Mouse (Mus musculus): ENCODE data around the gene Apoa1. TPM values are rescaled to one million over a fixed set of nuclear protein-coding genes. Genes with fewer than 3 reads are reported as not detected.

Gene Apoa1
- polyA plus RNA-seq, 1 experiment from 2014 or later: 1,278 TPM

GRCm38 (mm10) chr9:46207501-46207869 lies 20.9 kb upstream of the Apoa1 start:
- DNase-seq (ENCODE audit: low spot score): no peak
- H3K4me2 ChIP-seq: no peak overlapping the region
- H3K27ac ChIP-seq (ENCODE audit: low read depth, low read length): peak overlapping the region; percentile 70
- no peaks in the 10 kb centered on the region for H3K27me3 ChIP-seq (replicated peaks; ENCODE audit: control insufficient read depth, insufficient read depth, low read length)
- H3K36me3 ChIP-seq (ENCODE audit: control insufficient read depth, insufficient read depth, low read length): peaks cover 8% of the 10 kb centered on the region
- no peak overlapping the region; the same call in 1 of the 2 replicates for H3K9ac ChIP-seq (ENCODE audit: low read depth, low read length)
- 82% methylated on average over 6 of the region's 6 CpGs for WGBS
- H3K9me3 ChIP-seq (ENCODE audit: control insufficient read depth, low read length): no peaks in the 10 kb centered on the region
- no peak for ATAC-seq (replicated peaks; ENCODE audit: low FRiP score)
- H3K4me1 ChIP-seq (replicated peaks; ENCODE audit: control insufficient read depth, insufficient read depth, low read length): peaks cover 31% of the 10 kb centered on the region
- no peak overlapping the region for H3K4me3 ChIP-seq (ENCODE audit: low read depth, low read length)

GRCm38 (mm10) chr9:46208401-46208974 lies 19.9 kb upstream of the Apoa1 start:
- Histone ChIP-seq H3K27ac (ENCODE audit: low read depth, low read length) (no peak overlapping the region), H3K4me3 (ENCODE audit: low read depth, low read length) (no peak overlapping the region), H3K9me3 (ENCODE audit: control insufficient read depth, low read length) (no peaks in the 10 kb centered on the region), H3K4me1 (replicated peaks; ENCODE audit: control insufficient read depth, insufficient read depth, low read length) (peaks cover 27% of the 10 kb centered on the region), H3K27me3 (replicated peaks; ENCODE audit: control insufficient read depth, insufficient read depth, low read length) (no peaks in the 10 kb centered on the region), H3K9ac (ENCODE audit: low read depth, low read length) (no peak overlapping the region), H3K36me3 (ENCODE audit: control insufficient read depth, insufficient read depth, low read length) (peaks cover 8% of the 10 kb centered on the region), H3K4me2 (no peak overlapping the region)
- DNase-seq (ENCODE audit: low spot score) (no peak), ATAC-seq (replicated peaks; ENCODE audit: low FRiP score) (no peak)
- WGBS: 79% methylated on average over 13 of the region's 13 CpGs

GRCm38 (mm10) chr9:46210473-46210872 lies 17.9 kb upstream of the Apoa1 start:
- no peak for DNase-seq (ENCODE audit: low spot score)
- Histone ChIP-seq H3K36me3 (ENCODE audit: control insufficient read depth, insufficient read depth, low read length) (peaks cover 5% of the 10 kb centered on the region; the same call in 1 of the 2 replicates), H3K9me3 (ENCODE audit: control insufficient read depth, low read length) (no peaks in the 10 kb centered on the region), H3K4me2 (no peak overlapping the region), H3K4me1 (replicated peaks; ENCODE audit: control insufficient read depth, insufficient read depth, low read length) (peaks cover 42% of the 10 kb centered on the region), H3K27me3 (replicated peaks; ENCODE audit: control insufficient read depth, insufficient read depth, low read length) (no peaks in the 10 kb centered on the region), H3K9ac (ENCODE audit: low read depth, low read length) (no peak overlapping the region), H3K4me3 (ENCODE audit: low read depth, low read length) (no peak overlapping the region), H3K27ac (ENCODE audit: low read depth, low read length) (no peak overlapping the region)
- 89% methylated on average over 12 of the region's 12 CpGs for WGBS
- no peak for ATAC-seq (replicated peaks; ENCODE audit: low FRiP score)

- Histone ChIP-seq H3K27ac (ENCODE audit: low read depth, low read length) (peak overlapping the region; percentile 93; the same call in 1 of the 2 replicates), H3K4me2 (no peak overlapping the region), H3K9ac (ENCODE audit: low read depth, low read length) (no peak overlapping the region), H3K4me3 (ENCODE audit: low read depth, low read length) (no peak overlapping the region), H3K36me3 (ENCODE audit: control insufficient read depth, insufficient read depth, low read length) (peaks cover 3% of the 10 kb centered on the region; the same call in 1 of the 2 replicates), H3K9me3 (ENCODE audit: control insufficient read depth, low read length) (no peaks in the 10 kb centered on the region), H3K4me1 (replicated peaks; ENCODE audit: control insufficient read depth, insufficient read depth, low read length) (peaks cover 43% of the 10 kb centered on the region), H3K27me3 (replicated peaks; ENCODE audit: control insufficient read depth, insufficient read depth, low read length) (no peaks in the 10 kb centered on the region)
- no peak for ATAC-seq (replicated peaks; ENCODE audit: low FRiP score)
- WGBS: 85% methylated on average over 4 of the region's 4 CpGs
- DNase-seq (ENCODE audit: low spot score): no peak
Measured at GRCm38 (mm10) chr9:46214276-46214675, 14.1 kb upstream of the Apoa1 start.

- Histone ChIP-seq H3K36me3 (ENCODE audit: control insufficient read depth, insufficient read depth, low read length) (peaks cover 3% of the 10 kb centered on the region; the same call in 1 of the 2 replicates), H3K27ac (ENCODE audit: low read depth, low read length) (peak overlapping the region; percentile 93), H3K27me3 (replicated peaks; ENCODE audit: control insufficient read depth, insufficient read depth, low read length) (no peaks in the 10 kb centered on the region), H3K4me1 (replicated peaks; ENCODE audit: control insufficient read depth, insufficient read depth, low read length) (peaks cover 43% of the 10 kb centered on the region), H3K4me2 (peak overlapping the region; percentile 60), H3K9ac (ENCODE audit: low read depth, low read length) (no peak overlapping the region; the same call in 1 of the 2 replicates), H3K4me3 (ENCODE audit: low read depth, low read length) (no peak overlapping the region), H3K9me3 (ENCODE audit: control insufficient read depth, low read length) (no peaks in the 10 kb centered on the region)
- ATAC-seq (replicated peaks; ENCODE audit: low FRiP score): no peak
- WGBS: 78% methylated on average over 10 of the region's 10 CpGs
- DNase-seq (ENCODE audit: low spot score): no peak
Measured at GRCm38 (mm10) chr9:46214946-46215337, 13.4 kb upstream of the Apoa1 start.

- ATAC-seq (replicated peaks; ENCODE audit: low FRiP score): peak; percentile 76
- peak overlapping the region; percentile 6; the same call in 1 of the 2 replicates for H3K4me3 ChIP-seq (ENCODE audit: low read depth, low read length)
- H3K9me3 ChIP-seq (ENCODE audit: control insufficient read depth, low read length): no peaks in the 10 kb centered on the region
- DNase-seq (ENCODE audit: low spot score): no peak
- no peaks in the 10 kb centered on the region for H3K27me3 ChIP-seq (replicated peaks; ENCODE audit: control insufficient read depth, insufficient read depth, low read length)
- H3K9ac ChIP-seq (ENCODE audit: low read depth, low read length): peak overlapping the region; percentile 46
- 17% methylated on average over 11 of the region's 11 CpGs for WGBS
- peak overlapping the region; percentile 60 for H3K4me2 ChIP-seq
- H3K4me1 ChIP-seq (replicated peaks; ENCODE audit: control insufficient read depth, insufficient read depth, low read length): peaks cover 43% of the 10 kb centered on the region
- H3K36me3 ChIP-seq (ENCODE audit: control insufficient read depth, insufficient read depth, low read length): peaks cover 5% of the 10 kb centered on the region; the same call in 1 of the 2 replicates
- H3K27ac ChIP-seq (ENCODE audit: low read depth, low read length): peak overlapping the region; percentile 93
Measured at GRCm38 (mm10) chr9:46215338-46216322, 12.8 kb upstream of the Apoa1 start.

- ATAC-seq (replicated peaks; ENCODE audit: low FRiP score) (peak; percentile 55), DNase-seq (ENCODE audit: low spot score) (no peak)
- no peak overlapping the region for H3K9ac ChIP-seq (ENCODE audit: low read depth, low read length)
- H3K36me3 ChIP-seq (ENCODE audit: control insufficient read depth, insufficient read depth, low read length): peaks cover 11% of the 10 kb centered on the region; the same call in 1 of the 2 replicates
- H3K27me3 ChIP-seq (replicated peaks; ENCODE audit: control insufficient read depth, insufficient read depth, low read length): no peaks in the 10 kb centered on the region
- peak overlapping the region; percentile 60; the same call in 1 of the 2 replicates for H3K4me2 ChIP-seq
- no peaks in the 10 kb centered on the region for H3K9me3 ChIP-seq (ENCODE audit: control insufficient read depth, low read length)
- peaks cover 46% of the 10 kb centered on the region for H3K4me1 ChIP-seq (replicated peaks; ENCODE audit: control insufficient read depth, insufficient read depth, low read length)
- peak overlapping the region; percentile 93 for H3K27ac ChIP-seq (ENCODE audit: low read depth, low read length)
- WGBS: 80% methylated on average over 13 of the region's 13 CpGs
- no peak overlapping the region for H3K4me3 ChIP-seq (ENCODE audit: low read depth, low read length)
Measured at GRCm38 (mm10) chr9:46216744-46217470, 11.5 kb upstream of the Apoa1 start.

GRCm38 (mm10) chr9:46218176-46218575 lies 10.2 kb upstream of the Apoa1 start:
- DNase-seq (ENCODE audit: low spot score): no peak
- Histone ChIP-seq H3K36me3 (ENCODE audit: control insufficient read depth, insufficient read depth, low read length) (peaks cover 11% of the 10 kb centered on the region; the same call in 1 of the 2 replicates), H3K4me3 (ENCODE audit: low read depth, low read length) (no peak overlapping the region), H3K27me3 (replicated peaks; ENCODE audit: control insufficient read depth, insufficient read depth, low read length) (no peaks in the 10 kb centered on the region), H3K27ac (ENCODE audit: low read depth, low read length) (no peak overlapping the region), H3K9me3 (ENCODE audit: control insufficient read depth, low read length) (no peaks in the 10 kb centered on the region), H3K4me1 (replicated peaks; ENCODE audit: control insufficient read depth, insufficient read depth, low read length) (peaks cover 46% of the 10 kb centered on the region), H3K4me2 (no peak overlapping the region), H3K9ac (ENCODE audit: low read depth, low read length) (no peak overlapping the region)
- 59% methylated on average over 9 of the region's 9 CpGs for WGBS
- ATAC-seq (replicated peaks; ENCODE audit: low FRiP score): no peak

Data from liver, embryonic 11.5 days (tissue).